Mouse (Mus musculus): Measurements from ENCODE around the gene Fanca. TPM values are rescaled to one million over a fixed set of nuclear protein-coding genes. Genes with fewer than 3 reads are reported as not detected.
"Not testable (repeated sequence)": the region's sequence is repeated elsewhere in the genome, so short reads cannot be mapped to it uniquely, and the experiment has no call there.

Fanca gene
- polyA plus RNA-seq, 1 experiment from 2014 or later, result 35.4 TPM

GRCm38 (mm10) chr8:123290166-123290565 lies 28.2 kb downstream of the Fanca start:
- WGBS, result 77% methylated on average over 4 of the region's 4 CpGs

GRCm38 (mm10) chr8:123287362-123287761 lies 31.0 kb downstream of the Fanca start:
- no peak overlapping the region for H3K9ac ChIP-seq (ENCODE audit: low read depth, low read length)
- H3K4me3 ChIP-seq (ENCODE audit: low read depth, low read length), result no peak overlapping the region
- no peaks in the 10 kb centered on the region for H3K4me1 ChIP-seq (replicated peaks; ENCODE audit: control insufficient read depth, insufficient read depth, low read length)
- DNase-seq (ENCODE audit: low spot score) (no peak), ATAC-seq (ENCODE audit: low FRiP score) (no peak)
- no peaks in the 10 kb centered on the region for H3K27me3 ChIP-seq (ENCODE audit: control insufficient read depth, insufficient read depth, low read length)
- H3K27ac ChIP-seq (ENCODE audit: low read depth, low read length), result no peak overlapping the region
- 96% methylated on average over 17 of the region's 17 CpGs for WGBS
- no peak overlapping the region for H3K4me2 ChIP-seq (replicated peaks; ENCODE audit: low read depth, low read length)
- H3K9me3 ChIP-seq (ENCODE audit: control insufficient read depth, low read length), result no peaks in the 10 kb centered on the region
- no peaks in the 10 kb centered on the region for H3K36me3 ChIP-seq (ENCODE audit: control insufficient read depth, insufficient read depth, low read length)

More at GRCm38 (mm10) chr8:123290166-123290565, 28.2 kb downstream of the Fanca start:
- Histone ChIP-seq H3K27ac (ENCODE audit: low read depth, low read length) (no peak overlapping the region), H3K36me3 (ENCODE audit: control insufficient read depth, insufficient read depth, low read length) (0 out of 2 replicates have a peak, but pooled peaks cover 3% of the 10 kb centered on the region), H3K4me1 (replicated peaks; ENCODE audit: control insufficient read depth, insufficient read depth, low read length) (no peaks in the 10 kb centered on the region), H3K27me3 (ENCODE audit: control insufficient read depth, insufficient read depth, low read length) (no peaks in the 10 kb centered on the region), H3K9ac (ENCODE audit: low read depth, low read length) (no peak overlapping the region), H3K4me3 (ENCODE audit: low read depth, low read length) (no peak overlapping the region), H3K4me2 (replicated peaks; ENCODE audit: low read depth, low read length) (no peak overlapping the region), H3K9me3 (ENCODE audit: control insufficient read depth, low read length) (no peaks in the 10 kb centered on the region)
- ATAC-seq (ENCODE audit: low FRiP score) (no peak), DNase-seq (ENCODE audit: low spot score) (peak; percentile 36)

- ATAC-seq (ENCODE audit: low FRiP score) (no peak), DNase-seq (ENCODE audit: low spot score) (no peak)
- peaks cover 2% of the 10 kb centered on the region; the same call in 1 of the 2 replicates for H3K36me3 ChIP-seq (ENCODE audit: control insufficient read depth, insufficient read depth, low read length)
- no peak overlapping the region for H3K4me2 ChIP-seq (replicated peaks; ENCODE audit: low read depth, low read length)
- H3K27ac ChIP-seq (ENCODE audit: low read depth, low read length), result no peak overlapping the region
- H3K4me1 ChIP-seq (replicated peaks; ENCODE audit: control insufficient read depth, insufficient read depth, low read length), result no peaks in the 10 kb centered on the region
- WGBS, result 92% methylated on average over 5 of the region's 5 CpGs
- no peaks in the 10 kb centered on the region for H3K9me3 ChIP-seq (ENCODE audit: control insufficient read depth, low read length)
- no peak overlapping the region for H3K4me3 ChIP-seq (ENCODE audit: low read depth, low read length)
- H3K9ac ChIP-seq (ENCODE audit: low read depth, low read length), result no peak overlapping the region
- no peaks in the 10 kb centered on the region for H3K27me3 ChIP-seq (ENCODE audit: control insufficient read depth, insufficient read depth, low read length)
These were observed 33.9 kb downstream of the Fanca start for GRCm38 (mm10) chr8:123284493-123284892.

- Histone ChIP-seq H3K27me3 (ENCODE audit: control insufficient read depth, insufficient read depth, low read length) (no peaks in the 10 kb centered on the region), H3K36me3 (ENCODE audit: control insufficient read depth, insufficient read depth, low read length) (peaks cover 2% of the 10 kb centered on the region; the same call in 1 of the 2 replicates), H3K4me2 (replicated peaks; ENCODE audit: low read depth, low read length) (no peak overlapping the region), H3K9me3 (ENCODE audit: control insufficient read depth, low read length) (no peaks in the 10 kb centered on the region), H3K9ac (ENCODE audit: low read depth, low read length) (no peak overlapping the region), H3K4me1 (replicated peaks; ENCODE audit: control insufficient read depth, insufficient read depth, low read length) (no peaks in the 10 kb centered on the region), H3K27ac (ENCODE audit: low read depth, low read length) (no peak overlapping the region), H3K4me3 (ENCODE audit: low read depth, low read length) (no peak overlapping the region)
- 92% methylated on average over 7 of the region's 7 CpGs for WGBS
- DNase-seq (ENCODE audit: low spot score) (no peak), ATAC-seq (ENCODE audit: low FRiP score) (no peak)
These were observed 34.4 kb downstream of the Fanca start for GRCm38 (mm10) chr8:123283991-123284390.

- not testable (repeated sequence) for H3K9me3 ChIP-seq (ENCODE audit: control insufficient read depth, low read length); H3K4me2 ChIP-seq (replicated peaks; ENCODE audit: low read depth, low read length); H3K4me1 ChIP-seq (replicated peaks; ENCODE audit: control insufficient read depth, insufficient read depth, low read length); DNase-seq (ENCODE audit: low spot score); H3K4me3 ChIP-seq (ENCODE audit: low read depth, low read length); H3K27ac ChIP-seq (ENCODE audit: low read depth, low read length); H3K36me3 ChIP-seq (ENCODE audit: control insufficient read depth, insufficient read depth, low read length); H3K9ac ChIP-seq (ENCODE audit: low read depth, low read length); H3K27me3 ChIP-seq (ENCODE audit: control insufficient read depth, insufficient read depth, low read length); ATAC-seq (ENCODE audit: low FRiP score)
- 92% methylated on average over 5 of the region's 6 CpGs for WGBS
These were observed 35.4 kb downstream of the Fanca start for GRCm38 (mm10) chr8:123282994-123283393.

GRCm38 (mm10) chr8:123280302-123281094 lies 37.9 kb downstream of the Fanca start:
- H3K27me3 ChIP-seq (ENCODE audit: control insufficient read depth, insufficient read depth, low read length), result no peaks in the 10 kb centered on the region
- 87% methylated on average over 13 of the region's 13 CpGs for WGBS
- ATAC-seq (ENCODE audit: low FRiP score), result no peak
- H3K9ac ChIP-seq (ENCODE audit: low read depth, low read length), result no peak overlapping the region
- H3K4me3 ChIP-seq (ENCODE audit: low read depth, low read length), result no peak overlapping the region
- no peak for DNase-seq (ENCODE audit: low spot score)
- H3K36me3 ChIP-seq (ENCODE audit: control insufficient read depth, insufficient read depth, low read length), result peaks cover 4% of the 10 kb centered on the region
- no peaks in the 10 kb centered on the region for H3K9me3 ChIP-seq (ENCODE audit: control insufficient read depth, low read length)
- no peak overlapping the region for H3K4me2 ChIP-seq (replicated peaks; ENCODE audit: low read depth, low read length)
- H3K27ac ChIP-seq (ENCODE audit: low read depth, low read length), result no peak overlapping the region
- no peaks in the 10 kb centered on the region for H3K4me1 ChIP-seq (replicated peaks; ENCODE audit: control insufficient read depth, insufficient read depth, low read length)

- H3K36me3 ChIP-seq (ENCODE audit: control insufficient read depth, insufficient read depth, low read length), result peaks cover 4% of the 10 kb centered on the region
- no peak overlapping the region for H3K27ac ChIP-seq (ENCODE audit: low read depth, low read length)
- H3K4me2 ChIP-seq (replicated peaks; ENCODE audit: low read depth, low read length), result no peak overlapping the region
- WGBS, result 90% methylated on average over 4 of the region's 4 CpGs
- H3K9ac ChIP-seq (ENCODE audit: low read depth, low read length), result no peak overlapping the region
- H3K4me1 ChIP-seq (replicated peaks; ENCODE audit: control insufficient read depth, insufficient read depth, low read length), result no peaks in the 10 kb centered on the region
- DNase-seq (ENCODE audit: low spot score) (no peak), ATAC-seq (ENCODE audit: low FRiP score) (no peak)
- no peaks in the 10 kb centered on the region for H3K9me3 ChIP-seq (ENCODE audit: control insufficient read depth, low read length)
- H3K4me3 ChIP-seq (ENCODE audit: low read depth, low read length), result no peak overlapping the region
- H3K27me3 ChIP-seq (ENCODE audit: control insufficient read depth, insufficient read depth, low read length), result no peaks in the 10 kb centered on the region
These were observed 38.5 kb downstream of the Fanca start for GRCm38 (mm10) chr8:123279828-123280227.

- no peak for DNase-seq (ENCODE audit: low spot score)
- peaks cover 4% of the 10 kb centered on the region for H3K36me3 ChIP-seq (ENCODE audit: control insufficient read depth, insufficient read depth, low read length)
- no peak overlapping the region for H3K4me2 ChIP-seq (replicated peaks; ENCODE audit: low read depth, low read length)
- no peak overlapping the region for H3K27ac ChIP-seq (ENCODE audit: low read depth, low read length)
- WGBS, result 92% methylated on average over 7 of the region's 7 CpGs
- no peaks in the 10 kb centered on the region for H3K27me3 ChIP-seq (ENCODE audit: control insufficient read depth, insufficient read depth, low read length)
- H3K4me3 ChIP-seq (ENCODE audit: low read depth, low read length), result no peak overlapping the region
- H3K9ac ChIP-seq (ENCODE audit: low read depth, low read length), result no peak overlapping the region
- H3K4me1 ChIP-seq (replicated peaks; ENCODE audit: control insufficient read depth, insufficient read depth, low read length), result no peaks in the 10 kb centered on the region
- no peaks in the 10 kb centered on the region for H3K9me3 ChIP-seq (ENCODE audit: control insufficient read depth, low read length)
- ATAC-seq (ENCODE audit: low FRiP score), result no peak
These were observed 39.9 kb downstream of the Fanca start for GRCm38 (mm10) chr8:123278445-123278844.

GRCm38 (mm10) chr8:123275096-123275495 lies 43.3 kb downstream of the Fanca start:
- peaks cover 4% of the 10 kb centered on the region for H3K36me3 ChIP-seq (ENCODE audit: control insufficient read depth, insufficient read depth, low read length)

More at GRCm38 (mm10) chr8:123275096-123275495, 43.3 kb downstream of the Fanca start:
- no peak for ATAC-seq (ENCODE audit: low FRiP score)
- no peaks in the 10 kb centered on the region for H3K9me3 ChIP-seq (ENCODE audit: control insufficient read depth, low read length)
- H3K27me3 ChIP-seq (ENCODE audit: control insufficient read depth, insufficient read depth, low read length), result no peaks in the 10 kb centered on the region
- 94% methylated on average over 12 of the region's 12 CpGs for WGBS
- no peak overlapping the region for H3K4me2 ChIP-seq (replicated peaks; ENCODE audit: low read depth, low read length)
- H3K4me1 ChIP-seq (replicated peaks; ENCODE audit: control insufficient read depth, insufficient read depth, low read length), result no peaks in the 10 kb centered on the region
- no peak overlapping the region for H3K9ac ChIP-seq (ENCODE audit: low read depth, low read length)
- no peak for DNase-seq (ENCODE audit: low spot score)
- H3K27ac ChIP-seq (ENCODE audit: low read depth, low read length), result no peak overlapping the region
- no peak overlapping the region for H3K4me3 ChIP-seq (ENCODE audit: low read depth, low read length)

Measured in hindbrain, embryonic 11.5 days (tissue).